Mouse (Mus musculus) right cerebral cortex, postnatal 36 days (tissue): ENCODE measurements around the gene Slc29a2.

ENCODE experiments used
- DNase-seq, 2 experiments: peaks; one replicate each; pipeline ENCODE4 v3.0.0; 2022; ENCODE audit warnings: low spot score in 2 of 2, mixed read lengths in 1 of 2

Slc29a2 gene

DNA sequence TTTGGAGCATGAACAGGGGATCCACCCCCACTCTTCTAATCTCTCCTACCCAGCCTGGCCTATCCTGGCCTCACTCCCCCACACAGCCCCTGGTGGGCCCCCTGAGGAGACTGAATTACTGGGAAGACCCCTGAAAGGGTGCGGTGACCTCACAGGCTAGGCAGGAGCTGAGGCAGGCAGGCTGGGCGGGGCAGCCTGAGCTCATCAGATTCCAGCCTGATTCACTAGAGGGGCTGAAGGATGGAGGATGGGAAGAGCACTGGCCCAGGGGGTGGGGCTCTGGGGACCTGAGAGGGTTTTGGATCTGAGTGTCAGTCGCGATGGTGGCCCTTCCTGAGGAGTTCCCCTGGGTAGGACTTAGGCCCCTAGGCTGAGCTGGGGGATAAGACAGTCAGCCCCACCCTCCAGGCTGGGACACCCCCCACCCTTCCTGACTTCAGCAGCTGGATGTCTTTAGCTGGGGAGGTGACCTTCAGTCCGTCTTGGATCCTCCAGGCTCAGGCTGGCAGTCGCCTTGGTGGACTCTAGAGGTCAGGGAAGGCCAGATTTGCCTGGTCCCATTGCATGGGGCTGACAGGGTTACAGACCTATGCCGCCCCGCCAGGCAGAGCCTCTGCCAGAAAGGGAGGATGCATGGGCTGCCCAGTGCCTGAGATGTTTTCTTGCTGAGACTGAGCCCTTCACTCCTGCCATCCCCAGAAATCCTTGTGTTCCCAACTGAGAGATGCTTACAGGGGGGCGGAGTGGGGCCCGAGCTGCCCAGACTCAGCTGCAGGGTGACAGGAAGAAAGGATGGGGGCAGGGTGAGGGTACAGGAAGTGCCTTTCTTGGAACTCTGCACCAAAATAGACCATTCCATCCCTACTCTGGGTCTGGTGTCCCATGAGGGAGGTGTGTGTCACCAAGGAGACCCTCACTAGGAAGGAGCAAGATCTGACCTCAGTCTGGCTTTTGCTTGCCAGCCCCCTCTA is 35.4 kb downstream of the Slc29a2 start:
- no peak for DNase-seq

DNA sequence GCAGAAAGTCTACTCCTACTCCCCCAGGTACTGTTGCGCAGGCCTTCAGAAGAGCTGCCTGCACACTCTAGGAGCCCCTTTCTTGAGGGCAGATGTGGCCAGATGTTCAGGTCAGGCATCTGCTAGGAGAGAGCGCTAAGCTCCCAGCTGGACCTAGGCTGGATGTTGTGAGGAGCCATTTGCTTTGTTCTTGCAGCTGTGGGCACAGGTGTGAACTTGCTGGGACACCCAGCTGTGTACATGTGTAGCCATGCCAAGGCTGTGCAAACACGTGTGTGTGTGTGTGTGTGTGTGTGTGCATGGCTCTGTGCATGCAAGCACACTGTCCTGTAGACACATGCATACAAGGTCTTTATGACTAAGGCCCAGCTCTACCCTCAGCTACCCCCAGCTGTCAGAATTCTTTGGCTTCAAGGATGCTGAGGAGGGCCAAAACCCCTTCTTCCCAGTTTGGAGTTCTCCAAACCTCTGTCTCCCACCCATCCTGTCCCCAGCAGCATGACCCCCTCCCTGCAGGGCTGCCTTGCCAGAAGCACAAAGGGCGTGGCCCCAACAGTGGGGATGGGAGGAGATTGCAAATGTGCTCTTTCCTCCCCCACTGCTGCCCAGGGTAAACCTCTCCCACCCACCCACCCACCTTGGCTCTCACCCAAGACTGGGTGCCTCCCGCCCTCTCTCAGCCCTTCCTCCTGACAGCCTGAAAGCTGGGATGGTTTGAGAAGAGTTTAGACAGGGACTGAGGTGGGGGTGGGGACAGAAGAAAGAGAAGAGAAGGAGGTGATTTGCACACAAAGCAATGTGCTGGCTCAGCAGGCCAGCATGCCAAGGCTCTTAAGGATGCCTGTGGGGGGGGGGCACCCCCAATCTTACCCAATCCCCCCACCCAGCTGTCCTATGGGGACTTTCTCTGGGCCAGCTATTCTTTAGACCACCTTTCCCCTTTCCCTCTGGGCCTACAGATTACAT is 37.0 kb downstream of the Slc29a2 start:
- no peak for DNase-seq

DNA sequence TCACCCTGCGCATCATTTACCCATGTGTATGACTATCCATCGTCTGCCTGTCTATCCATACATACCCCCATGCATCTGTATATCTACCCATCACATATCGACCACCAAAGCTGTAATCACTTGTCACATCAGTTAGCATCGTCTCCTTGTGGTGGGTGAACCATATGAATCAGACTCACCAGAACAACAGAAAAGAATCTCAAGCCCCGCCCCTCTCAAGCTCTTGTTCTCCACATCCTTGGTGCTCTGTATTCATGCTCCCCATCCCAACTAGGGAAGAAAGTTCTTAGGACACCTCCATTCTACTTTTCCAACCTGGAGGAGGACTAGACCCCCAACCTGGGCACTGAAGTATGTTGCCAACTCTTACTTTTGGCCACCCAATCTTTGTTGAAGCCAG is 38.4 kb downstream of the Slc29a2 start:
- DNase-seq: no peak

DNA sequence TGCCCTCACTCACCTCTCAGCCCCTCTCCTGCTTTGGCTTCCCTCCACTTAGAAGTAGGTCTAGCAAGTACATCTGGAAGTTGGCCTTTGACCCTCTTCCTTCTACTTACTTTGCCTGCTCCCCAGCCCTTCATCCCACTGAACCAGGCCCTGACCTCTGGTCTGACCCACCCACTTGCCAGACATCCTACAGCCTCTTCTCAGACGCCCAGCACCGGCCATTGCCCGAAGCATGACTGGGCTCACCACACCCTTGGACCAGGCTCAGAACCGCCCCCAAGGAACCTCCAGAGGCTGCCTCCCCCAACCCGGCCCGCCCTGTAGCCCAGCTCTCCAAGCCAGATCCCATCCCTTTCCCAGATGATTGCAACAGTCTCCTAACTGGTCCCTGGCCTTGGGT is 38.8 kb downstream of the Slc29a2 start:
- DNase-seq: no peak

DNA sequence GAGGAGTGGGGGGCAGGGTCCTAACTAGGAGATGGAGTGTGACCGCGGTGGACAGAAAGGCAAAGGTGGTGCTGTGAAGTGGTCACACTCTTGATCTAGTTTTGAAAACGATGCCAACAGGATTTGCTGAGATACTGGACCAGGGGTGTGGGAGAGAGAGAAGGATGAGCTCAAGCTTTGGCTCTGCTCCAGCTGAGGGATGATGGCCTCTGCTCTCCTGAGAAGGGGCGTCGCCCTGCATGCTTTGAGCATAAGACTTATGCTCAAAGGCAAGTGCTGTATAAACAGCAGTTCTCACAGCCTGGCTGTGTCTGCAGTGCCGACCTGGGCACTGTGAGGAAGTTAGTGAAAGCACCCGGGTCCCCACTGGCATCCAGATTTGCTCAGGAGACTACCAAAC is 41.4 kb downstream of the Slc29a2 start:
- DNase-seq: no peak

DNA sequence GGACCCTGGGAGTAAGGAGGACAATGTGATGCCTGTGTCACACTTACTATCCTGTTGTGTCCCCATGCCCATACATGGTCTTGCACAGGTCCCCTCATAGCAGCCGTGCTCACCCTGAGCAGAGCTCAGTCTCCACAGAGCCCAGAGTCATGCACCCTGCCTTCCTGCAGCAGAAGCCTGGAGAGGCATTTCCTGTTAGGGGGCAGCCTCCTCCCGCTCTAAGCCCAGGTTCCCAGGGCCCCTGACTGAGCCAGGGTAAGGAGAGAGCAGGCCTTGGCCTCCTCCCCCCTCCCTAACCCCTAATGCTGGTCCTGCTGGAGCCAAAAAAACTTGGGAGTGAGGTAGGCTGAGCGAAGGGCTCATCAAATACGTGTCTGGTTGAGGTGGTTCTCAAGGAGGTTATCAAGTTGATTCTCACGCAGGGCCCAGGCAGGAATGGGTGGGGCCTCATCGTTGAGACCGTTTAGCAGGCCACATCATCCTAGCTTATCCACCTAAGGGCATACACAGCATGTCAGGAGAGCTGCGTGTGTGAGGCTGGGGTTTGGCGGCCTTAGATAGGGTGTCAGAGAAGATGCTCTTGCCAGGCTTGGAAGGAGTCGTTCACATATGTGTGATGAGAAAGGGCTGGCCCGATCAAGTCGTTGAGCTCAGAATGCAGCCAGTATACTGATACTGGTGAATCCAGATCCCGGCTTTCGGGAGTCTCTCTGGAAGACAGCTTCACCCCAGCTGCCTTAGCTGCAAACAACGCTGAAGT is 43.6 kb downstream of the Slc29a2 start:
- DNase-seq: no peak

DNA sequence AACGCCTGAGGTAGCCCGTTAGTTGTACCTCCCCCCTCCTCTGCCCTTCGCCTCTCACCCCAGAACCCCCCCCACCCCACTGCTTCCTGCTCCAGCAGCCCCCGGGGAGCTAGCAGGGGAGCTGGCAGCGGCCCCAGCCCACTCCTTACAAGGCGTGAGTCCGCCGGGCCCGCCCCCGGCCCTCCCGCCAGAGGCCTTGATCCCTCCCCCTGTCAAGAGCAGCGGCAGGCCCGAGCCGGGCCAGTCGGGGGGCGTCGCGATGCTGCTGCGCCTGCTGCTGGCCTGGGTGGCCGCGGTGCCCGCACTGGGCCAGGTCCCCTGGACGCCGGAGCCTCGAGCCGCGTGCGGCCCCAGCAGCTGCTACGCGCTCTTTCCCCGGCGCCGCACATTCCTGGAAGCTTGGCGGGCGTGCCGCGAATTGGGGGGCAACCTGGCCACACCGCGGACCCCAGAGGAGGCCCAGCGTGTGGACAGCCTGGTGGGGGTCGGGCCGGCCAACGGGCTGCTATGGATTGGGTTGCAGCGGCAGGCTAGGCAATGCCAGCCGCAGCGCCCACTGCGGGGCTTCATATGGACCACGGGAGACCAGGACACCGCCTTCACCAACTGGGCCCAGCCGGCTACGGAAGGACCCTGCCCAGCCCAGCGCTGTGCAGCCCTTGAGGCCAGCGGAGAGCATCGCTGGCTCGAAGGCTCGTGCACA is 44.4 kb downstream of the Slc29a2 start, which contains the start of gene Cd248:
Cd248 (plus strand) TSS at position 212 of the 703 bp plus-strand sequence.
- no peak for DNase-seq

DNA sequence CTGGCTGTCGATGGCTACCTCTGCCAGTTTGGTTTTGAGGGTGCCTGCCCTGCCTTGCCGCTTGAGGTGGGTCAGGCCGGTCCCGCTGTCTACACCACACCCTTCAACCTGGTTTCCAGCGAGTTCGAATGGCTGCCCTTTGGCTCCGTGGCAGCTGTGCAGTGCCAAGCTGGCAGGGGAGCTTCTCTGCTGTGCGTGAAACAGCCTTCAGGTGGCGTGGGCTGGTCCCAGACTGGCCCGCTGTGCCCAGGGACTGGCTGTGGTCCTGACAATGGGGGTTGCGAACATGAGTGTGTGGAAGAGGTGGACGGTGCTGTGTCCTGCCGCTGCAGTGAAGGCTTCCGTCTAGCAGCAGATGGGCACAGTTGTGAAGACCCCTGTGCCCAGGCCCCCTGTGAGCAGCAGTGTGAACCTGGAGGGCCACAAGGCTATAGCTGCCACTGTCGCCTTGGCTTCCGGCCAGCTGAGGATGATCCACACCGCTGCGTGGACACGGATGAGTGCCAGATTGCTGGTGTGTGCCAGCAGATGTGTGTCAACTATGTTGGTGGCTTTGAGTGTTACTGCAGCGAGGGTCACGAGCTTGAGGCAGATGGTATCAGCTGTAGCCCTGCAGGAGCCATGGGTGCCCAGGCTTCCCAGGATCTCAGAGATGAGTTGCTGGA is 45.0 kb downstream of the Slc29a2 start:
- no peak for DNase-seq

DNA sequence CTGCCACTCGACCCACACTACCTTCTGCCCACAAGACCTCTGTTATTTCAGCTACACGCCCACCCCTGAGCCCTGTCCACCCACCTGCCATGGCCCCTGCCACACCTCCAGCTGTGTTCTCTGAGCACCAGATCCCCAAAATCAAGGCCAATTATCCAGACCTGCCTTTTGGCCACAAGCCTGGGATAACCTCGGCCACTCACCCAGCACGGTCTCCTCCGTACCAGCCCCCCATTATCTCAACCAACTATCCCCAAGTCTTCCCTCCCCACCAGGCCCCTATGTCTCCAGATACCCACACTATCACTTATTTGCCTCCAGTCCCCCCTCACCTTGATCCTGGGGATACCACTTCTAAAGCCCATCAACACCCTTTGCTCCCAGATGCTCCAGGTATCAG is 45.8 kb downstream of the Slc29a2 start:
- no peak for DNase-seq

DNA sequence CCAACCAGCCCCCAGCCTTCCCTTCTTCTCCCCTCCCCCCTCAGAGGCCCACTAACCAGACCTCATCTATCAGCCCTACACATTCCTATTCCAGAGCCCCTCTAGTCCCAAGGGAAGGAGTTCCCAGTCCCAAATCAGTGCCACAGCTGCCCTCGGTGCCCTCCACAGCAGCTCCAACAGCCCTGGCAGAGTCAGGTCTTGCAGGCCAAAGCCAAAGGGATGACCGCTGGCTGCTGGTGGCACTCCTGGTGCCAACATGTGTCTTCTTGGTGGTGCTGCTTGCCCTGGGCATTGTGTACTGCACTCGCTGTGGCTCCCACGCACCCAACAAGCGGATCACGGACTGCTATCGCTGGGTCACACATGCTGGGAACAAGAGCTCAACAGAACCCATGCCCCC is 46.3 kb downstream of the Slc29a2 start:
- no peak for DNase-seq

DNA sequence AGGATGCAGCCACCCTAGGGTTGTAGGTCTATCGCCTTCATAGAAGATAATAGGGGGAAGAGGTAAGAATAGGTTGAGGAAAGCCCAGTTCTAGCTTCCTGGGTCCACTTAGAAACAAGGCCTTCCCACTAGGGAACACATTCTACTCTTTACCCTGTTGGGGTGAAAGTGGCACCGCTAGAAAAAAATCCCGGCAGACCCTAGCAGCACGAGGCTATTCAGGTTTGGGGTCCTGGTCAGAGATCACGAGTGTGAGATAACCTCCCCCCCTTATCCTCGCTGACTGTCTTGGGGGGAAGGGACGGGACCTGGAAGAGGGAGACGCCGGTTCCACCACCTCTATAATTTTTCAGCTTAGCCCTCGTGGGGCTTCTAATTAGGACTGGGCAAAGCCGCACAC is 47.4 kb downstream of the Slc29a2 start:
- DNase-seq: no peak

DNA sequence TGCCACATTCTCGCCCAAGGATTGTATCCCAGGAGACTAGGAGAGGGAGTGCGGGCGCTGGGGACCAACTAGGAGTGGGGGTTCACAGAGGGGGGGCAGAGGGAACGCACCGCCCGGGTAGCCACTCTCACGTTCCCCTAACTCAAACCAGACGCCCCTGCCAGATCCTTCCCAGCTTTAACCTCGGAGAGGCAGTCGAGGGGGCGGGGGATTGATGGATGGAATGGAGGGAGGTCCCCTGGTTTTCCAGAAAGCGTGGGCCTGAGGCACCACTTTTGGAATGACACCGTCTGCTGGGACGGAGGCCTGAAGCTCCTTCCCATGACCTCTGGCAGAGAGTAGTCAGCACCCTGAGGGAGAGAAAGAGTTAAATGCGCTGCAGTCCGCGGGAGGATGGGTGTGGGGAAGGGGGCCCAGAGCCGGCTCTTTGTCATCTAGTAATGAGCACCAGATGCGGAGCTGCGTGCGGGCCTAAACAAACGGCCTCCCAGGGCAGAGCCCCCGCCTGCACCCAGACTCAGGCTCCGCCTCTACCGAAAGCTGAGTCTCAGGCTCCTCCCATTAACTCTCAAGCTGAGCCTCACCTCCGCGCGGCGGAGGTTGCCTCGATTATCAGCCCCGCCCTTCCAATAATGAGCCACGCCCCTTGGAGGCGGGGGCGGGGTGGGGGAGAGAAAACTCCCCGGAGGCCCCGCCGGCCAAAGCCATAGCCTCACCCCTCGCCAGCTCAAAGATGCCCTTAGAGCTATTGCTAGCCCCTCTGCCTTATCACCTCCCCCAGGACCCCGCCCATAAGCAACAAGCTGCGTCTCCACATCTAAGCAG is 48.1 kb downstream of the Slc29a2 start:
- DNase-seq: no peak

DNA sequence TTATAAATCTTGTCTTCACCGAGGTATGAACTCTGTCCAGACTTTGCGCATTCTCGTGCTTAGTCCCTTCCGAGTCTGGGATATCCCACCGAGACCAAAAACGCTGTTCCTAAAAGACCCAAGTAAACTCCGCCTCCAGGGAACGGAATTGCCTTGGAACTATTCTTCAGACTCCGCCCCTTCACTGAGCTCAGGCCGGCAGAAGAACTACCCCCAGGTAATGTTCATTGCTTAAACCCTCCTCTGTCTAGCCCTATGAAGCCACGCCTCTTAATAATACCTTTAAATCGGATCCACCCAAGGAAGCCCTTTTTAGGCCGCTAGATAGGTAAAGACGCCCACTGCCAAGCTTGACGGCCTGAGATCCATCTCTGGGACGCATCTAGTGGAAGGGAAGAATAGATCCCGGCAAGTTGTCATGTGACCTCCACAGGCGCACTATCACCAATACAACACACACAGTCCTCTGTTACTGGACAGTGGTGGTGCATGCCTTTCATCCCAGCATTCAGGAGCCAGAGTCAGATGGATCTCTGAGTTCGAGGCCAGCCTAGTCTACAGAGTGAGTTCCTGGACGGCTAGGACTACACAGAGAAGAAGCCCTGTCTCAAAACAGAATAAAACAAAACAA is 48.8 kb downstream of the Slc29a2 start:
- no peak for DNase-seq

DNA sequence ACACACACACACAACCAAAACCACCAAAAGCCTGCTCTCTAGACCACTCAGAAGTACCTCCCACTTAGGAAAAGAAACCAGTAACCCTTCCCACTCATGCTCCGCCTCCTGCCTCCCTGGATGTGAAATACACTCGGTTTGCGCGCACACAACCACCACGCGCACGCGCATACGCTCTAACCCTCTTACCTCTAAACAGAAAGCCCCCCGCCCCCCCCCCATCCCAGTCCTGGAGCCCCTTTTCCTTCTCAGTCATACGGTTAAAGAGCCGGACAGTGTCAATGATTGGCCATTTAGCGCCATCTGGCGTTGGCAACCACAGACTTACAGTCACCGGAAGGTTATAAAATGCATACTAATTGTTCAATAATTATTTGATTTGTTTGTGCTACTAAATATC is 49.4 kb downstream of the Slc29a2 start:
- no peak for DNase-seq

DNA sequence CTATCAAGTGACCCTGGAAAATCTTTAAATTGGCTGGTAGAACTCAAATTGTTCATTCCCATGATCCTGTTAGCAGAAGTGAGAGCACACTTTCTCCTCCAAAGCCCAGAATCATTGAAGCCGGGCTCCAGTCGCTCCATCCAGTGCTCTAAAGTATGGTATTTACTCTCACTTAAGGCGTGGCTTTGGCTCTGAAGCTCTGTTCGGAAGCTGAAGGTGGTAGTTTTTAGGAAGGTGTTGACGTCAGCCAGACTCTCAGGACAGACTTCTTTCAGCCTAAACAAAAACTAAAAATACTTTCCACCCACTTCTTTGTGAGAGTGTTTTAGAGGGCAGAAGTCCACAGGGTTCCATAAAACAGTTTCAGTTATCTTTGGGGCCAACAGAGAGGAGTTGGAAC is 49.9 kb downstream of the Slc29a2 start:
- DNase-seq: no peak

DNA sequence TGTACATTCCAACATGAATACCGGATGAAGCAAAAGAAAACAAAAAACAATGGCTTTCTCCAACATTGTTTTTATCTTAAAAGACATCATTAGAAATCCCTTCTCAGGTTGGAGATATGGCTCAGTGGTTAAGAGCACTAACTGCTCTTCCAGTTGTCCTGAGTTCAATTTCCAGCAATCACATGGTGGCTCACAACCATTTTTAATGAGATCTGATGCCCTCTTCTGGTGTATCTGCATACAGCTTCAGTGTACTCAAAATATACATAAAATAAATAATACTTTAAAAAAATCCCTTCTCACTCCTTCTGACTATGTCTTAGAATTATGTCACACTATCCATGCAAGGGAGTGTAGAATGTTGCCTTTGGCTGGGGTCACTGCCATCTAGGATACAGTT is 55.6 kb downstream of the Slc29a2 start:
- no peak for DNase-seq
